Mouse (Mus musculus): Measurements from ENCODE around the gene Noto.

Noto gene

DNA sequence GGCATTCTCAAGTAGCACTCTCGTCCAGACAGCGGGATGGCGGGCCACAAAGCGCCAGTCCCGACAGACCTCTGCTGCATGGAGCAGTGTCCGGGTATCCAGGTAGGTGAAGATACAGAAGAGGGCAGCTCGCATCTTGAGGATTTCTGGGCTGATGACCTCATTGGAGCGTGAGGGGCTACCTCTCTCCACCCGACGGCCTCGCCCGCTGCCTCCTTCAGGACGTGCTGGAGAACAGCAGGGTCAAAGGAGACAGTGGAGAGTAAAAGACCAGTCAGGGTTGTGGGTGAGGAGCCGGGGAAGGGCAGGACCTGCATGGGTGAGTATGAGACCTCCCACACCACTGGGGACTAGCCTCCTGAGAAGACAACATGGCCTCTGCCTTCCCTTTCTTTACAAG lies 54.7 kb downstream of the Noto start:
- DNase-seq = no peak
